Mouse (Mus musculus): ENCODE data around the gene Allc.

The Allc gene

GRCm38 (mm10) chr12:28582423-28582822 lies at the start of gene Allc:
TSS of gene Allc (minus strand) at chr12:28582523.
- in situ Hi-C loops (cut with MboI, MseI), result loop anchor here (10.0 to 25.0 kb wide), 4 partner anchors 702 to 1455 kb away; no protein-coding TSS in a partner anchor

GRCm38 (mm10) chr12:28628436-28628835 lies 46.1 kb upstream of the Allc start:
- in situ Hi-C loops (cut with MboI, MseI), result loop anchor here in 1 of 2 experiments (25.0 kb wide), 1 partner anchor 1959 kb away; the partner anchor contains the start of gene Tmem18

DNA sequence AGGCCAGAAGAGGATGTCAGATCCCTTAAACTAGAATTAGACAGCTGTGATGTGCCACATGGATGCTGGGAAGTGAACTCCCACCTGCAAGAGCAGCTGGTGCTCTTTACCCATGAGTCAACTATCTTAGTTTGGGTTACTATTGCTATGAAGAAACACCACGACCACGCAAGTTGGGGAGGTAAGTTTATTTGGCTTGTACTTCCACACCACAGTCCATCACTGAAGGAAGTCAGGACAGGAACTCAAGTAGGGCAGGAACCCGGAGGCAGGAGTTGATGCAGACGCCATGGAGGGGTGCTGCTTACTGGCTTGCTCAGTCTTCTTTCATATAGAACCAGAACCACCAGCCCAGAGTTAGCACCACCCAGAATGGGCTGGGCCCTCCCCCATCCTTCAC lies 44.8 kb upstream of the Allc start:
- in situ Hi-C loops (cut with MboI, MseI), result loop anchor here in 1 of 2 experiments (25.0 kb wide), 1 partner anchor 1960 kb away; the partner anchor contains the start of gene Tmem18

- in situ Hi-C loops (cut with MboI, MseI), result loop anchor here in 1 of 2 experiments (25.0 kb wide), 1 partner anchor 1962 kb away; the partner anchor contains the start of gene Tmem18
Observed at GRCm38 (mm10) chr12:28625407-28625806, 43.1 kb upstream of the Allc start.

- in situ Hi-C loops (cut with MboI, MseI), result no loop called here
Observed at GRCm38 (mm10) chr12:28624251-28624650, 41.9 kb upstream of the Allc start.

- in situ Hi-C loops (cut with MboI, MseI), result no loop called here
Observed at GRCm38 (mm10) chr12:28623195-28623594, 40.9 kb upstream of the Allc start, which contains the start of gene Colec11. TSS of gene Colec11 (minus strand) at chr12:28623377.

GRCm38 (mm10) chr12:28622641-28623040 lies 40.3 kb upstream of the Allc start:
- in situ Hi-C loops (cut with MboI, MseI), result no loop called here

DNA sequence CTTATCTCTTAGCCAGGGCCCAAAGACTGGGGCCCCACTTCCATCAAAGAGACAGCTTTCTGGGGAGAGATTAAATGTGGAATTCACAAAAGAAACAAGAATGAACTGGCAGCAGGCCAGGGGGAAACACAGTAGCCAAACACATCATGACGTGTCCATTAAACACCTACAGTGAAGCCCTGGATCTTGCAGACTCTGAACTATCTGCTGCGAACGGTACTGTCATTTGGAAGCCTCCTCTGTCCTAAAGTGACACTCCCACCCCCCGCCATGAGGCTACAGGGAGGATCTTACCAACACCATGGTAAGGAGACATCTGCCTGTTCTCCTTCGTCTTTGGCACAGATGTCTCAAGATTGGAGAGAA lies 39.8 kb upstream of the Allc start:
- in situ Hi-C loops (cut with MboI, MseI), result no loop called here

- in situ Hi-C loops (cut with MboI, MseI), result no loop called here
Observed at GRCm38 (mm10) chr12:28621451-28622166, 39.3 kb upstream of the Allc start.

DNA sequence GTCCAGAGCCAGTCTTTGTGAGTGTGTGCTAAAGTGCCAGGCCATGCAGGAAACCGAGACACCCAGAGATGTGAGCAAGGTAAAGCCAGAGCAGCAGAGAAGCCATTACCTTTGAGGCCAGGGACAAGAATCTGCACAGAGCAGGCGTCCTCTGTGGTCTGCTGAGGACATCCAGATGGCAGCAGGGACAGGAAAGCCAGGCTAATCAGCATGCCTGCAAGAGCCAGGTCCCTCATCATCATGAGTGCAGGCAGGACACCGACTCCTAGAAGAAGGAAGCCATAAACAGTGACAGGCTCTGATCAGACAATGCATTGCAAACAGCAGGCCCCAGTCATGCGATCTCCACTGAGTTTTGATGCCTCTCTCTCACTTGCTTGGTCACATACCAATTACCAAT lies 35.0 kb upstream of the Allc start:
- in situ Hi-C loops (cut with MboI, MseI), result loop anchor here in 1 of 2 experiments (10.0 kb wide), 1 partner anchor 1128 kb away; no protein-coding TSS in a partner anchor

- in situ Hi-C loops (cut with MboI, MseI), result loop anchor here in 1 of 2 experiments (10.0 kb wide), 1 partner anchor 1130 kb away; no protein-coding TSS in a partner anchor
Observed at GRCm38 (mm10) chr12:28614401-28614800, 32.1 kb upstream of the Allc start.

DNA sequence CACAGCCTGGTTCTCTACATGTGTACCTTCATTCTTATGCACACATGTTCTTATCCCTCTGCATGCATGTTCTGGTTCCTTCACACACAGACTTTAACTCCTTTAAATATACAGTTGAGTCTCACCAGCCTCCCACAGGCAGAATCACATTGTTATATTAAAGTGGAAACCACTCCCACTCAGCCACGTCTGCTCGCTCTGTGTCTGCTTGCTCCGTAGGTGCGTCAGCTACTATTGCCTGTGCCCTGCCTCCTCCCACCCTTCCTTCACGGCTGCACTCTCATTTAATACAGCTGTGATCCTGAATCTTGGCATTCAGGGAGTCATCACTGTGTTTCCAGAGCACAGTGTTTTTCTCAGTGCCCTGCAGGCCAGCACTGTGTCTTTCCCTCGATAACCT lies 30.1 kb upstream of the Allc start:
- in situ Hi-C loops (cut with MboI, MseI), result loop anchor here in 1 of 2 experiments (10.0 kb wide), 1 partner anchor 1132 kb away; no protein-coding TSS in a partner anchor

DNA sequence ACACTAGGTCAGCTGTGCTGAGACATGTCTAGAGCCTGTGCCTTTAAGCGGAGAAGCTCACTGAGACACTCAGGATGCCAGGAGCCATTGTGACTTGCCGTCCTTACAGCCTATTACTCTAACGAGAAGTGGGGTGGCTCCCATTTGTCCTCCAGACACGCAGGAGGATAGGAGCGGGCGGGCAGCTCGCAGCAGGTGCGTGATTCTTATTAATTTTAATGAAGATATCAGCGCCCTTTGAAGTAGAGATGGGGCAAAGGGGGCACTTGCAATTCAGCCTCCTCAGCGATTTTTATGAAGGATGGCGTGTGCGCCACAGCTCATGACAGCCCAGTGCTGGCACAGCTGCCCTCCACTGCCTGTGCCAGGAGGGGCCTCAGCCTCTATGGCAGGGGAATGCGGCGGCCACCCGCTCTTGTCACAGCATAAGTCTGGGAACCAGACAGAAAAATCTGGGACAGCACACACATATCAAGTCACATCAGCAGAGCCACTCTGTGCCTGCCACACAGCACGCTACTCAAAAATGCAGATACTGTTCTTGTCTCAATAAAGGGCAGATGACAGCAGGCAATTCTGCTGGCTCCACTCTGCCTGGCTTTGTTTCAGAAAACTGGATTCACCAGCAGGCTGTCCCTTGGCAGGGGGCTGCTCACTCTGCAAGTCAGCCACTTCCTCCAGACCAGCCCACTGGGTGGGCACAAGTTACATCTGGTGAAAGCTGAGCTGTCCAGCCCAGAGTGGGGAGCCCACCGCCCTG lies 25.4 kb upstream of the Allc start:
- in situ Hi-C loops (cut with MboI, MseI), result no loop called here

GRCm38 (mm10) chr12:28603494-28603893 lies 21.2 kb upstream of the Allc start:
- in situ Hi-C loops (cut with MboI, MseI), result no loop called here

- in situ Hi-C loops (cut with MboI, MseI), result no loop called here
Observed at GRCm38 (mm10) chr12:28602259-28602658, 19.9 kb upstream of the Allc start.

- in situ Hi-C loops (cut with MboI, MseI), result loop anchor here (10.0 to 25.0 kb wide), 6 partner anchors 246 to 1996 kb away; no protein-coding TSS in a partner anchor
Observed at GRCm38 (mm10) chr12:28598526-28598991, 16.2 kb upstream of the Allc start.

DNA sequence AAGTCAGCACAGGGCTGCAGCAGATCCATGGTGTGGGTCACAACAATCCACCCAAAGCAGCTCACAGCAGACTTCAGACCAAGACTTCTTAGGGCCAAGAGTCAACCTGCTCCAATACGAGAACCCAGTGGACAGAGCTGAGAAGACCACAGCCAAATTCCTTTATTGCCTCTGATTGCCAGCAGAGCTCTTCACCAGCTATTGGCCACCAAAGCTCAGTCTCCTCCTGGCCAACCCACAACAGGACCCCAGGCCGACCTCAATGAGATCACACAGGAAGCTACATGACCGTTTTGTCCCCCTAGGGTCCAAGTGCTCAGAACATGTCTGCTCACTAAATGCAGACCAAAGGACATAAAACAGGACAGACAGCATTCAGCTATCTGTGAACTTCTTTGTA lies 15.8 kb upstream of the Allc start:
- in situ Hi-C loops (cut with MboI, MseI), result loop anchor here (10.0 to 25.0 kb wide), 6 partner anchors 247 to 1997 kb away; no protein-coding TSS in a partner anchor

- in situ Hi-C loops (cut with MboI, MseI), result loop anchor here (10.0 to 25.0 kb wide), 6 partner anchors 247 to 1997 kb away; no protein-coding TSS in a partner anchor
Observed at GRCm38 (mm10) chr12:28597699-28598098, 15.4 kb upstream of the Allc start.

GRCm38 (mm10) chr12:28596851-28597250 lies 14.5 kb upstream of the Allc start:
- in situ Hi-C loops (cut with MboI, MseI), result loop anchor here (10.0 to 25.0 kb wide), 6 partner anchors 248 to 1998 kb away; no protein-coding TSS in a partner anchor

- in situ Hi-C loops (cut with MboI, MseI), result loop anchor here (10.0 to 25.0 kb wide), 6 partner anchors 254 to 2004 kb away; no protein-coding TSS in a partner anchor
Observed at GRCm38 (mm10) chr12:28590428-28590827, 8.1 kb upstream of the Allc start.

- in situ Hi-C loops (cut with MboI, MseI), result loop anchor here (10.0 to 25.0 kb wide), 4 partner anchors 696 to 1448 kb away; no protein-coding TSS in a partner anchor
Observed at GRCm38 (mm10) chr12:28589090-28589868, 7.0 kb upstream of the Allc start.

Measured in T-helper 17 cell (primary cell).